Mouse (Mus musculus) urinary bladder, postnatal 10 days (tissue): ENCODE data around the gene Rabl2.

Experiments used
- DNase-seq: peaks from one replicate; pipeline ENCODE4 v3.0.0; 2022; ENCODE audit warnings: low spot score

Gene Rabl2

GRCm38 (mm10) chr15:89550506-89550905 lies 41.2 kb downstream of the Rabl2 start:
- DNase-seq, result no peak

DNA sequence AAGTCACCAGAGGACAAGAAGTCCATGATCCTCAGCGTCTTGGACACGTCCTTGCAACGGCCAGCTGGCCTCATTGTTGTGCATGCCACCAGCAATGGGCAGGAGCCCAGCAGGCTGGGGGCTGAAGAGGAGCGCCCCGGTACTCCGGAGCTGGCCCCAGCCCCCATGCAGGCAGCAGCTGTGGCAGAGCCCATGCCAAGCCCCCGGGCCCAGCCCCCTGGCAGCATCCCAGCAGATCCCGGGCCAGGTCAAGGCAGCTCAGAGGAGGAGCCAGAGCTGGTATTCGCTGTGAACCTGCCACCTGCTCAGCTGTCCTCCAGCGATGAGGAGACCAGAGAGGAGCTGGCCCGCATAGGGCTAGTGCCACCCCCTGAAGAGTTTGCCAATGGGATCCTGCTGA lies 42.9 kb downstream of the Rabl2 start:
- DNase-seq, result no peak

GRCm38 (mm10) chr15:89547824-89548601 lies 43.7 kb downstream of the Rabl2 start:
- no peak for DNase-seq

DNA sequence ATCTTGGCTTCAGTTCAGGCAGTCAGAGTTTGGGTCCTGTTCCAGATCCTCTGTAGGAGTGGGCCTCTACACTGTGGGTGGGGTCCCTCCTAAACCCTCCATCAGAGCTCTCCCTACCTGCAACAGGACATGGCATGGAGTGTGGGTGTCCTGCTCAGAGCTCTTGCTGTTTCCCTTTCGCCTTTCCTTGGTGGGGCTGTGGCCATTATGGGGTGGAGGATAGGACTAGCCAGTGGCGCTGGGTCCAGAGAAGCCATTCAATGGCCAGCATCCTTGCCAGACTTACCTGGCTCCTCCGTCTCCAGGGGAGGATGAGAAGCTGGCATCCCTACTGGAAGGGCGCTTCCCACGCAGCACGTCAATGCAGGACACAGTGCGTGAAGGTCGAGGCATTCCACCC lies 44.4 kb downstream of the Rabl2 start:
- no peak for DNase-seq

- DNase-seq, result no peak
Observed at GRCm38 (mm10) chr15:89544171-89544570, 47.6 kb downstream of the Rabl2 start.

DNA sequence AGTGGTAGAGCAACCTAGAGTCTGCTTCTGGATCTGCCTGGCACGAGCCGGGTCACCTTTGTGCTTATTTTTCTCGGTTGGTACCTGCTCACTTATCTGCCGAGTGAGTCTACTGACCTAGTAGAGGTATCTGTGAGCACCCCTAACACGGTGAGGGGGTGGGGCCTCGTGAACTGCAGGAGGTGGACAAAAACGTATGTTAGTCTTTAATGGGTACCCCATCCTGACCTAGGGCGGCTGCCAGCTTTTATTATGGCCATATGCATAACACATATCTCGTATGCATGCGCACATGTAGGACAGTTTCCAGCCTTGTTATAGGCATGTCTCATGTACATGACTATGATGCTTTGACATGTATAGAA lies 57.9 kb downstream of the Rabl2 start:
- DNase-seq, result no peak

DNA sequence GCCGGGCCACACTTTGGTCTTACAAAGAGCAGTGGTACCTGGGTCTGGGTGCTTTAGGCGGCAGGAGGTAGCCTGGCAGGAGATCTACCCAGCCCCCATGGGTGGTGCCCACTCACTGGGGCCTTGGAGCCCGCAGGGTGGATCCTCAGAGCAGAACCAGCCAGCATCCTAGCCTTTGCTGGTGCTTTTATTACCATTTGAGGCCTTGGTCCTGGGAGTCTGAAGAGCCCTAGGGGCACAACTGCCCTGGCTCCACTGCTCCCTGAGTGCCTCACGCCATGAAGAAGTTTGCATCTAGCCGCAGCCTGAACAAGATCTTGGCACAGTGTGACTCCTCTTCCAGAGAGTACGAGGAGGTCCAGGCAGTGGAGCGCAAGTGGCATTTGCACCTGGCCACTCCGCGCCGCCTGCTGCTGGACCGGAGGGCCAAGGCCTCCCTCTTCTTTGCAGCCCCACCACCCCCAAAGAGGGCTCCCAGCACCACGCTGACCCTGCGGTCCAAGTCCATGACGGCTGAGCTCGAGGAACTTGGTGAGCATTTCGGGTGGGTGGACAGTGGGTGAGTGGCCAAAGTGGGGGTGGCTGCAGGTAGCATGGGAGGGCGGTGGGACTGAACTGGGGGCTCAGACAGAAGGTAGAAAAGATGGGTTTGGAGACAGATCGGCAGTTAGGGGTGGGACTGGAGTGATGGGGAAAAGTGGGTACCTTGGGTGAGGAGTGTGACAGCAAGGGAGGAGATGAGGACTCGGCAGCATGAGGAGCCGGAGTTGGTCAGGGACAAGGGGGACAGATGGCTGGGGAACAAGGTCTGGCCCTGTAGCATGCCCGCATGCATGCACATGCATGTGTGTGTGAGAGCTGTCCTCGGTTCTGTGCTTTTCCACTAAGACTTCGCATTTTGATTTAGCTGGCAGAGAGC lies 58.5 kb downstream of the Rabl2 start:
- DNase-seq, result no peak
